Mouse (Mus musculus) hindbrain, embryonic 16.5 days (tissue): Measurements from ENCODE around the gene Cadps. TPM values are rescaled to one million over a fixed set of nuclear protein-coding genes. Genes with fewer than 3 reads are reported as not detected.

ENCODE experiments used
- ATAC-seq: fragments of 200-750 bp; cut with Nextera tagmentation; 2 replicates; pipeline ENCODE4 v1.8.0; 2017; ENCODE audit warnings: moderate TSS enrichment, moderate library complexity
- H3K27ac ChIP-seq: fragments of 300-500 bp; sonication (generic); 2 replicates; pipeline ENCODE4 v1.5.1; 2014; ENCODE audit warnings: low read depth, mild to moderate bottlenecking, control low read depth, low read length, moderate library complexity
- H3K27me3 ChIP-seq: fragments of 300-500 bp; sonication (generic); replicated peaks from 2 replicates; pipeline ENCODE4 v1.6.1; 2014; ENCODE audit warnings: low read length; ENCODE audit not compliant: control insufficient read depth, insufficient read depth
- H3K36me3 ChIP-seq: fragments of 300-500 bp; sonication (generic); 2 replicates; pipeline ENCODE4 v1.6.1; 2014; ENCODE audit warnings: mild to moderate bottlenecking, low read length, moderate library complexity, mixed read lengths; ENCODE audit not compliant: control insufficient read depth, insufficient read depth
- H3K4me1 ChIP-seq: fragments of 300-500 bp; sonication (generic); 2 replicates; pipeline ENCODE4 v1.6.1; 2014; ENCODE audit warnings: low read depth, low read length; ENCODE audit not compliant: control insufficient read depth, insufficient read depth
- H3K4me2 ChIP-seq: fragments of 300-500 bp; sonication (generic); 2 replicates; pipeline ENCODE4 v1.6.1; 2014; ENCODE audit warnings: mild to moderate bottlenecking, low read length, control low read depth, moderate library complexity
- H3K4me3 ChIP-seq: fragments of 300-500 bp; sonication (generic); 2 replicates; pipeline ENCODE4 v1.5.1; 2014; ENCODE audit warnings: mild to moderate bottlenecking, low read length, control low read depth, moderate library complexity
- H3K9ac ChIP-seq: fragments of 300-500 bp; sonication (generic); 2 replicates; pipeline ENCODE4 v1.6.1; 2014; ENCODE audit warnings: low read depth, mild to moderate bottlenecking, control low read depth, low read length, moderate library complexity
- H3K9me3 ChIP-seq: fragments of 300-500 bp; sonication (generic); 2 replicates; pipeline ENCODE4 v1.6.1; 2014; ENCODE audit warnings: mild to moderate bottlenecking, low read length, moderate library complexity; ENCODE audit not compliant: control insufficient read depth
- WGBS: fragments of 180-500 bp; shearing (Covaris S2); extraction: QIAGEN DNeasy Blood & Tissue Kit; methylation state at CpG from one replicate; pipeline ENCODE4 v1.1.7; 2014; 5-methylcytosine and 5-hydroxymethylcytosine counted together
- polyA plus RNA-seq: library from polyadenylated mRNA; unstranded; fragments of >200 nt; fragmentation: Nextera tagmentation; extraction: Ambion mirVana; gene quantifications from 2 replicates; pipeline ENCODE4 v1.2.1, GENCODE M21; 2015

Cadps gene
- polyA plus RNA-seq, 1 experiment from 2014 or later = 49.0 TPM

DNA sequence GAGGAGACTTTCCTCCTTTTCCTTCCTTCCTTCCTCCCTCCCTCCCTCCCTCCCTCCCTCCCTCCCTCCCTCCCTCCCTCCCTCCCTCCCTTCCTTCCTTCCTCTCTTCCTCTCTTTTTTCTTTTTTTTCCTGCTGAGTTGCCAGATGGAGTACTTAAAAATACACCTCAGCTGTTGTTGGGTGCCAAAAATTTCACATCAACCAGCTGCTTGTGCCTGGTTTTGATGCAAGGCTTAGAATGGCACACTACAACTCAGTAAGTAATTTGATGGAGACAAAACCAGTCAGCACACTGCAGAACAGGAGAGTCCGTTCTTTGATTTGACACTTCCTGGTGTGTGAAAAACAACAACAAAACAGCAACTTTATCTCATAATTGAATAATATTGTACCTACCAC lies 42.9 kb downstream of the Cadps start:
- Histone ChIP-seq H3K27ac (no peak overlapping the region), H3K9ac (no peak overlapping the region), H3K36me3 (no peaks in the 10 kb centered on the region), H3K27me3 (no peaks in the 10 kb centered on the region), H3K4me3 (no peak overlapping the region), H3K9me3 (no peaks in the 10 kb centered on the region), H3K4me2 (no peak overlapping the region), H3K4me1 (no peaks in the 10 kb centered on the region)
- ATAC-seq = no peak
- 76% methylated on average over 1 of the region's 1 CpGs for WGBS

DNA sequence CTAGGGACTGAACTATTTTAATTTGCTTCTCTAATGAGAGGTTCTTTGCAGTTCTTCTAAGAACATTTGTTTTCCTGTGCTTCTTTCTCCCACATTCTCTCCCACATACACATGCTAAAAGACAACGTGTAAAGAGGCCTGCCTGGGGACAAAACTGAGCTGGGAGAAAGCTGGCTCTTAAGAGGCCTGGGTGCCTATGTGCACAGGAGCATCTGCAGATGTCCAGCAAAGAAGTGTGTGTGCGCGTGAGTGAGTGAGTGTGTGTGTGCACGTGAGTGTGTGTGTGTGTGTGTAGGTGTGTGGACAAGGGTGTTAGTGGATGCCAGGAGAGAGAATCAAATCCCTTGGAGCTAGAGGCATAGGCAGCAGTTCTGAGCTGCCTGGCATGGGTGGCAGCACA lies 44.9 kb downstream of the Cadps start:
- Histone ChIP-seq H3K27me3 (no peaks in the 10 kb centered on the region), H3K4me1 (no peaks in the 10 kb centered on the region), H3K27ac (no peak overlapping the region), H3K9me3 (no peaks in the 10 kb centered on the region), H3K4me3 (no peak overlapping the region), H3K9ac (no peak overlapping the region), H3K36me3 (no peaks in the 10 kb centered on the region), H3K4me2 (no peak overlapping the region)
- ATAC-seq = no peak
- 80% methylated on average over 4 of the region's 4 CpGs for WGBS

DNA sequence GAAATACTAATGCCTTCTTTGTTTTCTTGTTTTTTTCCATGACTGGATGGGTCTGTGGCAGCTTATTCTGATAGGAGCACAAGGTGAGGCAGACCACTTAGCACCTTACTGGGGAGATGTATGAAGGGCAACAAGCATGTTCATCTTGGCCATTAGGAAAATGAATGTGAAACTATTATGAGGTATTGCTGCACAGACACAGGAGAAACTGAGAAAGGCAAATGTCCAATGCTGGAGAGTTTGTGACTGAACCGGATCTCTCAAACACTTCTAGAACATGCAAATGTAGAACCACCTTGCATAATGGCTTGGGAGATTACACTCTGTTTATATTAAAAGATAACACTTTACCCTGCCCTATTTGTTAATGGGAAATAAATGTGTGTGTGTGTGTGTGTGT lies 54.0 kb downstream of the Cadps start:
- Histone ChIP-seq H3K27me3 (no peaks in the 10 kb centered on the region), H3K27ac (no peak overlapping the region), H3K9ac (no peak overlapping the region), H3K36me3 (no peaks in the 10 kb centered on the region), H3K9me3 (no peaks in the 10 kb centered on the region), H3K4me2 (no peak overlapping the region), H3K4me3 (no peak overlapping the region), H3K4me1 (no peaks in the 10 kb centered on the region)
- WGBS = 89% methylated on average over 1 of the region's 1 CpGs
- no peak for ATAC-seq

DNA sequence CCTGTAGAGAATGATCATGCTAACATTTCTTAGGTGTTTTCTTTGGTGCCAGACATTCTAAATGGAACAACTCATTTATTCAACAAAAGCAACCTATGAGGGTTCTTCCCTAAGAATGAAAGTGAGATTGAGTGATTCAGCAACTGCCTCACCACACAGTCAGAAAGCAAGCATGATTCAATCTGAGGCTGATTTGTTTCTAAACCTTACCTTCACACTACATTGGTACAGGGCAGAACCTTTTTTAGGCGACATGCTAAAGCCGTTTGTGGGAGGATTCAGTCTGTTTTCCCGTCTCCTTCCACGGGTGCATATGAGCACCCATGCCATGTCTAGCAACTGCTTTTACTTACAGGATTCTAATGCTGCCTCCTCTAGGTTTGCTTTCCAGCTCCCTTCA lies 69.6 kb downstream of the Cadps start:
- WGBS = 91% methylated on average over 4 of the region's 4 CpGs
- no peaks in the 10 kb centered on the region for H3K36me3 ChIP-seq
- H3K4me3 ChIP-seq = no peak overlapping the region
- ATAC-seq = no peak
- H3K4me1 ChIP-seq = no peaks in the 10 kb centered on the region
- H3K4me2 ChIP-seq = no peak overlapping the region
- H3K9ac ChIP-seq = no peak overlapping the region
- H3K27ac ChIP-seq = no peak overlapping the region
- no peaks in the 10 kb centered on the region for H3K9me3 ChIP-seq
- H3K27me3 ChIP-seq = no peaks in the 10 kb centered on the region

DNA sequence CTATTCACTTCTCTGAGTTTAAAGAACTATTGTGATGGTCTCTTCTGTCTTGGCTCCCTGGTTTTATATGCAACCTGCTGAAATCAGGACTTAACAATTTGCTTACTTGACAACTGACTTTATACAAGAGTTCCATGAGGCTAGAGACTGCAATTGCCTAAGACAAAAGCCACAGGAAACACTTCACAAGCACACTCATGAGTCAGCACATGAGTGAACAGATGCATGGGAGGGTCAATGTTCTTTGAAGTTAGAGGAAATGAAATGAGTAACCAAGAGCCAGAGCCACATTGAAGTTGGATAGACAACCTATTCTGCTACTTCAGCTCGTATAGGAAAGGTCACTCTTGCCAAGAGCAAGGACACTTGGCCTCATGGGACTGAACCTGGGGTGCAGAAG lies 71.1 kb downstream of the Cadps start:
- ATAC-seq = no peak
- no peaks in the 10 kb centered on the region for H3K4me1 ChIP-seq
- no peak overlapping the region for H3K4me2 ChIP-seq

DNA sequence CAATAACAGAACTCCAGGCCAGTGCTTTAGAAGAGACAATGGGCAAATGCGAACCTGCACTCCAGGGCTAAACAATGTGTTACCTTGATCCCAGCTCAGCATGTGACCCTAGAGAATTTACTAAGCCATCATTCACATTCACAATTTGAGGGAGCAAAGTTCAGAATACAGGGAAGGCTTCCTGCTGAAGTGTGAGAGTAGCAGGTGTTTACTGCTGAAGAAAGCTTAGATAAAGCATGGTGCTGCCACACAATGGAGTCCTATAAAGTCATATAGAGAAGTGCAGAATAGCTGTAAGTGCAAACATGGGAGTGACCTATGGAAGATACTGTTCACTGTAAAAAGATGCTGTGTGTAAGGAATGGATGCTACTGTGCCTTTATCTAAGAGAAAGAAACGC lies 91.9 kb downstream of the Cadps start:
- ATAC-seq = no peak
- Histone ChIP-seq H3K9me3 (no peaks in the 10 kb centered on the region), H3K27ac (no peak overlapping the region), H3K9ac (no peak overlapping the region), H3K4me3 (no peak overlapping the region), H3K4me2 (no peak overlapping the region), H3K27me3 (no peaks in the 10 kb centered on the region), H3K4me1 (no peaks in the 10 kb centered on the region), H3K36me3 (no peaks in the 10 kb centered on the region)
- 87% methylated on average over 2 of the region's 2 CpGs for WGBS

More for the DNA sequence above, 71.1 kb downstream of the Cadps start:
- Histone ChIP-seq H3K9me3 (no peaks in the 10 kb centered on the region), H3K9ac (no peak overlapping the region), H3K27me3 (no peaks in the 10 kb centered on the region), H3K27ac (no peak overlapping the region), H3K36me3 (no peaks in the 10 kb centered on the region), H3K4me3 (no peak overlapping the region)
- 39% methylated on average over 1 of the region's 1 CpGs for WGBS

DNA sequence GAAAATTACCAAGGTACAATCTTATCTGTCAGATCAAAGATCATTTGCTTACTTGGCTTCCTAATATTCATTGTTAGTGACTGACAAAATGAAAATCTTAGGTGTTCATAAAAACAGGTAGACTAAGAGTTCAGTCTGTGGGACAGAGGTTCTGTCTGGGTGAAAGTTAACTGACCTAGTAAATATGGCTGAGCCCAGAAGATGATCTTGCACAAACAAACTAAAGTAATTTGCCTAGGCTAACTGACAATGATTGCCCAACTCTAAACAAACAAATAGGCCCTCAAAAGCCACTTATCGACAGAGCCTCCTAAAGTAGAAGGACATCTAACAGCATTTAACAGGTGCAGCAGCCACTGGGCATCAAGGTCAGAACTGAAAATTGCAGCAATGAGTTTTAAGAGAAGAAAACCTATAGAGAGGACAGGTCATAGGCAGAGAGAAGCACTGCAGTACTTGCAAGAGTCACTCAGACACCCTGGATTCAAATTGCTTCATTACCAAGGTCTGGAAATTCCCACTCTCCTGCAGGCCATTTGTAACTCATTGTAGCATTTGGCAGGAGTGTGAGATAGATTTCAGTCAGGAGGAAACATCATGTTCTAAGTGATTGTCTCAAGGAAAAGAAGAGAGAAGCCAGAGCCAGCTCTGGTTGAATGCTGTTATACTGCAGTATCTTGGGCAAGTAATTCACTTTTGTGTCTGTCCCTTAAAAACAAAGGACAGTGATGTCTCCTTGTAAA lies 100.3 kb downstream of the Cadps start:
- WGBS = 87% methylated on average over 1 of the region's 1 CpGs
- no peaks in the 10 kb centered on the region for H3K9me3 ChIP-seq
- H3K4me1 ChIP-seq = no peaks in the 10 kb centered on the region
- no peak for ATAC-seq
- H3K27ac ChIP-seq = no peak overlapping the region
- no peaks in the 10 kb centered on the region for H3K27me3 ChIP-seq
- no peak overlapping the region for H3K4me3 ChIP-seq
- H3K4me2 ChIP-seq = no peak overlapping the region
- H3K9ac ChIP-seq = no peak overlapping the region
- H3K36me3 ChIP-seq = no peaks in the 10 kb centered on the region

DNA sequence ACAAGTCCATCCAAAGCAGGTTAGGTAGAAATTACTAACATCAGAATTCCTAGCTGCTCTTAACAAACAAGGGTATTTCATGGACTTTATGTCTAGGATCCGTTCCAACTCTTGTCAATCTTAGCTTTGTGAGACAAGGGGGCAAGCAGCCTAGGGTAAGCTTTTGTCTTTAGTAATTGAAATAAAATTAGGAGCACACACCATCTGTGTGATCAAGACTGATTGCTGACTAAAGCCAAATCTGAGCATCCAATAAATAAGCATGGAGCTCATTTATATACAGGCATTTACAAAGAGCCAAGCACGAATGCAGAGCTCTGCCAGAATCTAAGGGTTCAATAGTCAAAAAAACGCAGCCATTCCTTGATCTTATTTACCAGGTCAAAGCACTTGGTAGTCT lies 104.1 kb downstream of the Cadps start:
- H3K27ac ChIP-seq = no peak overlapping the region
- WGBS = 29% methylated on average over 3 of the region's 3 CpGs
- H3K9ac ChIP-seq = no peak overlapping the region
- H3K9me3 ChIP-seq = no peaks in the 10 kb centered on the region
- H3K4me1 ChIP-seq = no peaks in the 10 kb centered on the region
- no peaks in the 10 kb centered on the region for H3K36me3 ChIP-seq
- H3K4me3 ChIP-seq = no peak overlapping the region
- no peak overlapping the region for H3K4me2 ChIP-seq
- ATAC-seq = 0 out of 2 replicates have a peak, but pooled peaks have one; percentile 18
- no peaks in the 10 kb centered on the region for H3K27me3 ChIP-seq

DNA sequence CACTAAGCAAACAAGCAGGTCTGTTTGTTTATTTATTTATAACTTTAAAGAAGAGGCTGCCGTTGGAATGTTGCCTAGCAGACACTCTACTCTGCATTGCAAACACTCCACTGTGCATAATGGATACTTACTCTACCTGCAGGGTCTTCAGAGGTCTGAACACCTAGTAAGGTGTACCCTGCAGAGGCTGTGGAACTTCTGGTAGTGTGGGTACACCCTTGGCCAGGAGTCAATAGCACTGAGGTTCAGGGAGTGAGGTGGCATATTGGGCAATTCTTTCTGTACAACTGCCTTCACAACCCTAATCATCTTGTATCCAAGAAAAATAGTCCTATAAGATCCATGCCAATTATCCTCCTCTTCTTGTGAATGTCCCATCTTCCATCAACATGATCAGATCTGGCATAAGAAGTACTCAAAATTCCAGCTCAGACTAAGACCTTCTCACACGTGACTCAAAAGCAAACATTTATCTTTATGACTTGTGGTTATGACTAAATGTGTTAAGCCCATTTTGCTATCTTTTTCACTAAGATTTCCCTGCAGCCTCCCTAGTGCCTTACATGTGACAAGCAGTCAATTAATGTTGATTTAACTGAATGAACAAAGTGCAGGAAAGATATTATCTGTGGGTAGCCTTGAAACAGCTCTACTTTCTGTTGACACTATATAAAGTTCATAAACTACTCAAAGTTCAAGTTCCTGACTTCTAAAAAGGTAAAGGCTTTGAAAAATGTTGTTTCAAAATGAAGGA lies 106.8 kb downstream of the Cadps start:
- Histone ChIP-seq H3K9ac (no peak overlapping the region), H3K36me3 (no peaks in the 10 kb centered on the region), H3K4me2 (no peak overlapping the region), H3K27me3 (no peaks in the 10 kb centered on the region), H3K9me3 (no peaks in the 10 kb centered on the region), H3K4me3 (no peak overlapping the region), H3K4me1 (no peaks in the 10 kb centered on the region), H3K27ac (no peak overlapping the region)
- 69% methylated on average over 2 of the region's 2 CpGs for WGBS
- ATAC-seq = no peak
